Mouse (Mus musculus) ES-E14 (cell line): Measurements from ENCODE around the gene Fes. TPM values are rescaled to one million over a fixed set of nuclear protein-coding genes. Genes with fewer than 3 reads are reported as not detected.

Experiments used
- DNase-seq: peaks from one replicate; pipeline ENCODE4 v3.0.0-alpha.2; 2013; ENCODE audit warnings: low read depth, low spot score
- H3K27ac ChIP-seq: 2 replicates; pipeline ENCODE4 v1.5.1; 2012; ENCODE audit warnings: low read depth, mild to moderate bottlenecking, low read length, moderate library complexity, mixed read lengths; ENCODE audit not compliant: poor library complexity, insufficient read depth, severe bottlenecking
- H3K36me3 ChIP-seq: 2 replicates; pipeline ENCODE4 v1.6.1; 2012; ENCODE audit warnings: mild to moderate bottlenecking, low read length, moderate library complexity, mixed read lengths; ENCODE audit not compliant: control insufficient read depth, poor library complexity, insufficient read depth, severe bottlenecking
- H3K4me1 ChIP-seq, 2 experiments: fragments of 150-350 bp in 1 of 2; sonication (generic) in 1 of 2; 2 replicates each; pipeline ENCODE4 v1.6.1; 2012; ENCODE audit warnings: low read length in 2 of 2, mild to moderate bottlenecking in 1 of 2, mixed read lengths in 1 of 2; ENCODE audit not compliant: control insufficient read depth in 2 of 2, insufficient read depth in 2 of 2, poor library complexity in 1 of 2
- H3K4me3 ChIP-seq, 2 experiments: fragments of 150-350 bp in 1 of 2; sonication (generic) in 1 of 2; 2 replicates each; pipeline ENCODE4 v1.5.1; 2012; ENCODE audit warnings: low read length in 2 of 2, low read depth in 1 of 2, mild to moderate bottlenecking in 1 of 2, mixed read lengths in 1 of 2; ENCODE audit not compliant: insufficient read depth in 1 of 2, poor library complexity in 1 of 2, severe bottlenecking in 1 of 2
- H3K9ac ChIP-seq: 2 replicates; pipeline ENCODE4 v1.6.1; 2012; ENCODE audit warnings: low read depth, mild to moderate bottlenecking, low read length, mixed read lengths; ENCODE audit not compliant: poor library complexity, insufficient read depth, severe bottlenecking
- H3K9me3 ChIP-seq: fragments of 150-350 bp; sonication (generic); 2 replicates; pipeline ENCODE4 v1.6.1; 2012; ENCODE audit warnings: low read depth, mild to moderate bottlenecking, low read length; ENCODE audit not compliant: control insufficient read depth, insufficient read depth
- CHD2 ChIP-seq: IDR thresholded peaks from 2 replicates; pipeline ENCODE4 v1.6.1; 2014; ENCODE audit warnings: mild to moderate bottlenecking, low read depth, low read length, inconsistent platforms
- HCFC1 ChIP-seq: IDR thresholded peaks from 2 replicates; pipeline ENCODE4 v1.6.1; 2012; ENCODE audit warnings: low read length, inconsistent platforms, borderline replicate concordance; ENCODE audit not compliant: insufficient read depth
- MAFK ChIP-seq: IDR thresholded peaks from 2 replicates; pipeline ENCODE4 v1.6.1; 2014; ENCODE audit warnings: mild to moderate bottlenecking, low read depth, low read length, inconsistent platforms; ENCODE audit not compliant: insufficient read depth
- ZC3H11A ChIP-seq: IDR thresholded peaks from 2 replicates; pipeline ENCODE4 v1.6.1; 2012; ENCODE audit warnings: low read depth, mild to moderate bottlenecking, inconsistent platforms, low read length, borderline replicate concordance
- ZNF384 ChIP-seq: IDR thresholded peaks from 2 replicates; pipeline ENCODE4 v1.6.1; 2012; ENCODE audit warnings: low read depth, low read length, inconsistent platforms
- in situ Hi-C, 2 experiments: fragments of 600-800 bp; cut with MboI; formaldehyde crosslinking; loops; one replicate each; pipeline ENCODE4 v1.15.1; 2025; ENCODE audit warnings: low sequenced_read_pairs in 2 of 2, inconsistent platforms in 1 of 2; ENCODE audit not compliant: unreplicated experiment in 2 of 2
- total RNA-seq: library from RNA; depleted of rRNA; stranded (reverse); fragments of 300-350 nt; gene quantifications from 2 replicates; pipeline ENCODE4 v1.2.3, GENCODE M21; 2012

The Fes gene
- total RNA-seq, 1 experiment: 4.5 TPM

DNA sequence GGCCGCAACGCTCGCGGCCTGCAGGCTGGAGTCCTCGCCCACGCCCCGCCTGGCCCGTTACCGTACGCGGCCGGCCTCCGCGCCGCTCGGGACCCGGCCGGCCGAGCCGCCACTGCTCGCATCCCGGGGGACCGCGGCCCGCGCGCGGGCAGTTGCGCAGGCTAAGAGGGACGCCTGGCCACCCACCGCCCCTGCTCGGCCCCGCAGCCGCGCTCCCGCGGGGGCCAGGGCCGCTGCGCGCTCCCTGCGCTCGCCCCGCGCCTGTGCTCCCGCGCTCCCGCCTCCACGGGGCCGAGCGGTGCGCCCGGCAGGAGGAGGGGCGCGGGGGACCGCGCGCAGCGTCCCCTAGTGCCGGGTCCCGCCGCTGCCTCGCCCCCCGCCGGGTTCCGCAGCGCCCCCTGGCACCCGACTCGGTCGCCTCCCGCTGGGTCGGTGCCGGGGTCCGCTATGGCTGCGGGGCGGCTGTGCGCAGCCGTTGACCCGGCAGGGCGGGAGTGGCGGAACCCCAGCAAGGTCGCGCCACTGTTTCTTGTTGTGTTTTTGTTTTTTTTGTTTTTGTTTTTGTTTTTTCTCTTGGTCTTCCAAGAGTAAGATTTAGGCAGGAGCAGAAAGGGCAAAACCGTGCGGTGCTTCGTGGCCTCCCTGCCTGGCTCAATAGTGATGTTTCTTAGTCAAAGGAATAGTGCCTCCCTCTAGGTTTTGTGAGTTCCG is 16.6 kb downstream of the Fes start, which contains the start of gene Man2a2:
Gene Man2a2, minus strand, starts transcription at position 335 of the 711 bp plus-strand sequence.
- peak within 1 kb of the TSS; percentile 85 to 90 for H3K4me3 ChIP-seq
- H3K9me3 ChIP-seq: no peaks in the 10 kb centered on the region
- TF ChIP-seq ZNF384: 0 out of 2 replicates have a peak, but pooled peaks have one; percentile 9
- no peak for TF ChIP-seq CHD2
- TF ChIP-seq MAFK: no peak
- DNase-seq: no peak
- no peak within 1 kb of the TSS for H3K27ac ChIP-seq
- H3K9ac ChIP-seq: peak within 1 kb of the TSS; percentile 75
- peaks cover 0 to 7% of the 10 kb centered on the region in 2 experiments; a peak in 1 of 4 replicates for H3K4me1 ChIP-seq
- in situ Hi-C loops: no loop called here
- peaks cover 8% of the 10 kb centered on the region; the same call in 1 of the 2 replicates for H3K36me3 ChIP-seq

DNA sequence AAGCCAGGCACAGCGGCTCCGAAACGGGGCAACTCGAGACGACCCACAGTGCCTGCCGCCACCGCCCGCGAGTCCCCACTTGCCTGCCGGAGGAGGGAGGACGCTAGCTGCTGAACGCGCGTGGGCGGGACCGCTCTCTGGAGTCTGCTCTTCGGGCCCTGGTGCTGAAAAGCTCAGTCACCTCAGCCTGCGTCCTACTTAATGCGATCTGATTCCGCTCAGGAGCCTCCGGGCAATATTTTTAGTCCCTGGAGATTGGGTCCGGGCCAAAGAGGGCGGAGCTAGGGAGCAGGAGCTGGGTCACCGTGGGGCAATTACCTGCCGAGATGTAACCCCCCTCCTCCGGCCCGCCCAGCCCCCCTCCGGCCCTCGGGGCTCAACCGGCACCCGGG is 17.1 kb downstream of the Fes start:
- TF ChIP-seq ZC3H11A (no peak), CHD2 (no peak), ZNF384 (no peak), HCFC1 (no peak), MAFK (no peak)

DNA sequence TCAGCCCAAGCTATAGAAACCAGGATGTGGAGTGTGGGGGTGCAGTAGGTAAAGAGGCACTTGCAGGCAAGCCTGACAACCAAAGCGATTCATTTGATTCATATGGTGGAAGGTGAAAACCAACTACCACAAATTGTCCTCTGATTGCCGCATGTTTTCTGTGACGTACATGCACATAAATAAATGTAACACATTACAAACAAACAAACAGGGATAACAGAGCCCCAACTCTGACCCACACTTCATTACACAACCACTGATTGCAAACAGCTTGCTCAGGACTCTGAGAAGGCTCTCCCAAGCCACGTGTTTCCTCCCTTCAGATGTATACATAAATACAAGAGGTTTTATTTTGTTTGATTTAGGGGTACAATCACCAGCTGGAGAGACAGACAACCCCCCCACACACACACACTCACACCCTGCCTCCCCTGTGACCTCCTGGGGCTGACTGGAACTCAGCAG is 17.7 kb downstream of the Fes start:
- Histone ChIP-seq H3K4me3 (peak overlapping the region; percentile 85 to 90), H3K27ac (no peak overlapping the region), H3K9ac (no peak overlapping the region), H3K9me3 (no peaks in the 10 kb centered on the region), H3K36me3 (peaks cover 8% of the 10 kb centered on the region; the same call in 1 of the 2 replicates), H3K4me1 (peaks cover 0 to 7% of the 10 kb centered on the region in 2 experiments; a peak in 1 of 4 replicates)
- no peak for TF ChIP-seq HCFC1
- no peak for TF ChIP-seq MAFK
- TF ChIP-seq ZC3H11A: no peak
- no peak for DNase-seq
- in situ Hi-C loops: no loop called here

More for the DNA sequence above, 17.1 kb downstream of the Fes start:
- peaks cover 8% of the 10 kb centered on the region; the same call in 1 of the 2 replicates for H3K36me3 ChIP-seq
- H3K4me3 ChIP-seq: peak overlapping the region; percentile 85 to 90
- peaks cover 0 to 7% of the 10 kb centered on the region in 2 experiments; a peak in 1 of 4 replicates for H3K4me1 ChIP-seq
- H3K9me3 ChIP-seq: no peaks in the 10 kb centered on the region
- no peak overlapping the region for H3K27ac ChIP-seq
- peak overlapping the region; percentile 75 for H3K9ac ChIP-seq
- peak; percentile 87 for DNase-seq
- in situ Hi-C loops: no loop called here

DNA sequence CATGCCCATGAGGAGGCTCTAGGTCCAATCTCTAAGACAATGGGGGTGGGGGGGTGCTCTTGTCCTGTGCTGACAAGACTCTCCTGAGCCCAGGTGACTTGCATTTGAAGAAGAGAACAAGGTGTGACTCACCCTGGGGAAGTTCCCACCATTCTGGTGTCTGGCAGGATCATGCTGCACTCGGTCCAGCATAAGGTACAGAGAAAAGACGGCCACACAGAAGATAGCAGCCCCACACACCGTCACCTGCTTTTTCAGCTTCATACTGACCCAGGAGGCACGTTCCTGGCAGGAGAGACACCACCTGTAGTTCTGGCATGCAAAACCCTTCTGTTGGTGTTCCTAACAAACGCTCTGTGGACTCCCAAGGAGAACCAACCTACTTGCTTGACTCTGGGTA is 18.3 kb downstream of the Fes start:
- DNase-seq: no peak
- in situ Hi-C loops: no loop called here
- Histone ChIP-seq H3K9ac (no peak overlapping the region), H3K27ac (no peak overlapping the region), H3K36me3 (peaks cover 8% of the 10 kb centered on the region; the same call in 1 of the 2 replicates), H3K9me3 (no peaks in the 10 kb centered on the region), H3K4me3 (no peak overlapping the region), H3K4me1 (peaks cover 0 to 7% of the 10 kb centered on the region in 2 experiments; a peak in 1 of 4 replicates)
- TF ChIP-seq ZC3H11A: no peak
- no peak for TF ChIP-seq ZNF384
- TF ChIP-seq HCFC1: no peak
- no peak for TF ChIP-seq CHD2
- TF ChIP-seq MAFK: no peak
